Mouse (Mus musculus): Measurements from ENCODE around the gene Gsdmc3. TPM values are rescaled to one million over a fixed set of nuclear protein-coding genes. Genes with fewer than 3 reads are reported as not detected.
"Not testable (repeated sequence)": the region's sequence is repeated elsewhere in the genome, so short reads cannot be mapped to it uniquely, and the experiment has no call there.

The Gsdmc3 gene
- not detected in 2 replicates for polyA plus RNA-seq (2016; fragmentation: Nextera tagmentation; extraction: Ambion mirVana)

GRCm38 (mm10) chr15:63878458-63878857 lies at the start of gene Gsdmc3:
Gene Gsdmc3, minus strand, starts transcription at chr15:63878558.
- WGBS = 90% methylated on average over 1 of the region's 3 CpGs
- H3K9ac ChIP-seq; H3K4me1 ChIP-seq; H3K27ac ChIP-seq; H3K36me3 ChIP-seq; H3K27me3 ChIP-seq; H3K4me3 ChIP-seq; H3K9me3 ChIP-seq; H3K4me2 ChIP-seq (replicated peaks); ATAC-seq (ENCODE audit: insufficient number of reproducible peaks, insufficient read depth, low FRiP score, low TSS enrichment): not testable (repeated sequence)

- Histone ChIP-seq H3K27me3 (no peaks in the 10 kb centered on the region), H3K36me3 (peaks cover 15% of the 10 kb centered on the region), H3K4me1 (no peaks in the 10 kb centered on the region), H3K4me2 (replicated peaks) (no peak overlapping the region), H3K4me3 (no peak overlapping the region), H3K9ac (no peak overlapping the region), H3K9me3 (no peaks in the 10 kb centered on the region), H3K27ac (no peak overlapping the region)
- no peak for ATAC-seq (ENCODE audit: insufficient number of reproducible peaks, insufficient read depth, low FRiP score, low TSS enrichment)
- 89% methylated on average over 3 of the region's 3 CpGs for WGBS
These were observed 47.8 kb upstream of the Gsdmc3 start for GRCm38 (mm10) chr15:63926201-63926600.

- no peak overlapping the region for H3K4me2 ChIP-seq (replicated peaks)
- H3K4me1 ChIP-seq = no peaks in the 10 kb centered on the region
- no peaks in the 10 kb centered on the region for H3K27me3 ChIP-seq
- 88% methylated on average over 1 of the region's 1 CpGs for WGBS
- peaks cover 5% of the 10 kb centered on the region; the same call in 1 of the 2 replicates for H3K36me3 ChIP-seq
- no peak overlapping the region for H3K9ac ChIP-seq
- no peak for ATAC-seq (ENCODE audit: insufficient number of reproducible peaks, insufficient read depth, low FRiP score, low TSS enrichment)
- no peak overlapping the region for H3K4me3 ChIP-seq
- H3K9me3 ChIP-seq = no peaks in the 10 kb centered on the region
- H3K27ac ChIP-seq = no peak overlapping the region
These were observed 46.1 kb upstream of the Gsdmc3 start for GRCm38 (mm10) chr15:63924484-63924883.

- H3K27me3 ChIP-seq; H3K4me2 ChIP-seq (replicated peaks); H3K9ac ChIP-seq; H3K27ac ChIP-seq; H3K4me1 ChIP-seq; H3K9me3 ChIP-seq; ATAC-seq (ENCODE audit: insufficient number of reproducible peaks, insufficient read depth, low FRiP score, low TSS enrichment); H3K36me3 ChIP-seq; H3K4me3 ChIP-seq: not testable (repeated sequence)
- 94% methylated on average over 3 of the region's 5 CpGs for WGBS
These were observed 43.3 kb upstream of the Gsdmc3 start for GRCm38 (mm10) chr15:63921618-63922017.

GRCm38 (mm10) chr15:63919728-63920127 lies 41.4 kb upstream of the Gsdmc3 start:
- H3K9me3 ChIP-seq; H3K36me3 ChIP-seq; H3K27me3 ChIP-seq; H3K4me1 ChIP-seq; H3K4me2 ChIP-seq (replicated peaks); ATAC-seq (ENCODE audit: insufficient number of reproducible peaks, insufficient read depth, low FRiP score, low TSS enrichment); H3K4me3 ChIP-seq; H3K27ac ChIP-seq; H3K9ac ChIP-seq: not testable (repeated sequence)
- WGBS = 73% methylated on average over 2 of the region's 2 CpGs

GRCm38 (mm10) chr15:63916584-63916983 lies 38.2 kb upstream of the Gsdmc3 start:
- not testable (repeated sequence) for H3K9ac ChIP-seq; H3K36me3 ChIP-seq; H3K27ac ChIP-seq; H3K4me1 ChIP-seq; H3K4me2 ChIP-seq (replicated peaks); H3K27me3 ChIP-seq; H3K9me3 ChIP-seq; H3K4me3 ChIP-seq; ATAC-seq (ENCODE audit: insufficient number of reproducible peaks, insufficient read depth, low FRiP score, low TSS enrichment)
- 93% methylated on average over 4 of the region's 4 CpGs for WGBS

- H3K27me3 ChIP-seq; H3K27ac ChIP-seq; H3K9ac ChIP-seq; H3K4me2 ChIP-seq (replicated peaks); H3K4me3 ChIP-seq; H3K4me1 ChIP-seq; H3K9me3 ChIP-seq; H3K36me3 ChIP-seq; ATAC-seq (ENCODE audit: insufficient number of reproducible peaks, insufficient read depth, low FRiP score, low TSS enrichment): not testable (repeated sequence)
- 83% methylated on average over 2 of the region's 2 CpGs for WGBS
These were observed 33.8 kb upstream of the Gsdmc3 start, which contains the start of gene Gsdmc4 for GRCm38 (mm10) chr15:63912197-63912596. Gene Gsdmc4, minus strand, starts transcription at chr15:63912297.

- not testable (repeated sequence) for H3K4me3 ChIP-seq; H3K27ac ChIP-seq; H3K4me2 ChIP-seq (replicated peaks); H3K36me3 ChIP-seq; H3K9me3 ChIP-seq; H3K9ac ChIP-seq; ATAC-seq (ENCODE audit: insufficient number of reproducible peaks, insufficient read depth, low FRiP score, low TSS enrichment); H3K4me1 ChIP-seq; H3K27me3 ChIP-seq
These were observed 31.5 kb upstream of the Gsdmc3 start for GRCm38 (mm10) chr15:63909896-63910295.

GRCm38 (mm10) chr15:63895560-63896353 lies 17.4 kb upstream of the Gsdmc3 start:
- not testable (repeated sequence) for H3K9me3 ChIP-seq; H3K36me3 ChIP-seq; H3K27me3 ChIP-seq; H3K4me2 ChIP-seq (replicated peaks); H3K27ac ChIP-seq; H3K9ac ChIP-seq; ATAC-seq (ENCODE audit: insufficient number of reproducible peaks, insufficient read depth, low FRiP score, low TSS enrichment); H3K4me1 ChIP-seq; H3K4me3 ChIP-seq
- 36% methylated on average over 9 of the region's 9 CpGs for WGBS

GRCm38 (mm10) chr15:63888440-63888839 lies 10.1 kb upstream of the Gsdmc3 start:
- not testable (repeated sequence) for ATAC-seq (ENCODE audit: insufficient number of reproducible peaks, insufficient read depth, low FRiP score, low TSS enrichment); H3K36me3 ChIP-seq

GRCm38 (mm10) chr15:63887949-63888348 lies 9.6 kb upstream of the Gsdmc3 start:
- WGBS = no CpG with 5 or more reads among the region's 5 CpGs
- H3K27ac ChIP-seq; H3K9ac ChIP-seq; H3K9me3 ChIP-seq; H3K4me1 ChIP-seq; H3K4me3 ChIP-seq; H3K36me3 ChIP-seq; ATAC-seq (ENCODE audit: insufficient number of reproducible peaks, insufficient read depth, low FRiP score, low TSS enrichment); H3K4me2 ChIP-seq (replicated peaks); H3K27me3 ChIP-seq: not testable (repeated sequence)

More at GRCm38 (mm10) chr15:63888440-63888839, 10.1 kb upstream of the Gsdmc3 start:
- H3K4me3 ChIP-seq; H3K9ac ChIP-seq; H3K4me2 ChIP-seq (replicated peaks); H3K27me3 ChIP-seq; H3K4me1 ChIP-seq; H3K27ac ChIP-seq; H3K9me3 ChIP-seq: not testable (repeated sequence)
- 70% methylated on average over 5 of the region's 5 CpGs for WGBS

GRCm38 (mm10) chr15:63876160-63876559 lies 2.2 kb downstream of the Gsdmc3 start:
- H3K4me3 ChIP-seq; H3K9ac ChIP-seq; H3K4me2 ChIP-seq (replicated peaks); H3K9me3 ChIP-seq; H3K36me3 ChIP-seq; ATAC-seq (ENCODE audit: insufficient number of reproducible peaks, insufficient read depth, low FRiP score, low TSS enrichment); H3K27ac ChIP-seq; H3K27me3 ChIP-seq; H3K4me1 ChIP-seq: not testable (repeated sequence)
